Mouse (Mus musculus): ENCODE results near the gene Angptl8. TPM values are rescaled to one million over a fixed set of nuclear protein-coding genes. Genes with fewer than 3 reads are reported as not detected.

Angptl8 gene
- polyA plus RNA-seq (2017; shearing (Covaris generic)) = not detected

DNA sequence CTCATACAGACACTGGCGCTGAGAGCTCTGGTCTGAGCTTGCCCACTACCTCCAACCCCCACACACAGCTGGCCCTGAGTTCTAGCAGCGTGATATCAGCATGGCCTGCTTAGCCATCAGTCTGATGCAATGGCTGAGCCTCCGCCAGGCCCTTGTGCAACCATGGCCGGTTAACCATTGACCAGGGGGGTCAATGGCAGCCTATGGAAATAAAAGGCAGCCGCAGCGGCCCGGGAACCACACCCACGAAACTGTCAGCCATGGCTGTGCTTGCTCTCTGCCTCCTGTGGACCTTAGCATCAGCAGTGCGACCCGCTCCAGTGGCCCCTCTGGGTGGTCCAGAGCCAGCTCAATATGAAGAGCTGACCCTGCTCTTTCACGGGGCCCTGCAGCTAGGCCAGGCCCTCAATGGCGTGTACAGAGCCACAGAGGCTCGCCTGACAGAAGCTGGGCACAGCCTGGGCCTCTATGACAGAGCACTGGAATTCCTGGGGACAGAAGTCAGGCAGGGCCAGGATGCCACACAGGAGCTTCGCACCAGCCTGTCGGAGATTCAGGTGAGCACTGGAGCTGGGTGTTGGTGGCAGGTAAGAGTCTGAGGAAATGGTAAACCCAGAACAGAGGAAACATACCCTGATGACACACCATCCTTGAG is at the start of gene Angptl8:
Gene Angptl8 (plus strand): TSS at position 253 of the 655 bp plus-strand sequence.

DNA sequence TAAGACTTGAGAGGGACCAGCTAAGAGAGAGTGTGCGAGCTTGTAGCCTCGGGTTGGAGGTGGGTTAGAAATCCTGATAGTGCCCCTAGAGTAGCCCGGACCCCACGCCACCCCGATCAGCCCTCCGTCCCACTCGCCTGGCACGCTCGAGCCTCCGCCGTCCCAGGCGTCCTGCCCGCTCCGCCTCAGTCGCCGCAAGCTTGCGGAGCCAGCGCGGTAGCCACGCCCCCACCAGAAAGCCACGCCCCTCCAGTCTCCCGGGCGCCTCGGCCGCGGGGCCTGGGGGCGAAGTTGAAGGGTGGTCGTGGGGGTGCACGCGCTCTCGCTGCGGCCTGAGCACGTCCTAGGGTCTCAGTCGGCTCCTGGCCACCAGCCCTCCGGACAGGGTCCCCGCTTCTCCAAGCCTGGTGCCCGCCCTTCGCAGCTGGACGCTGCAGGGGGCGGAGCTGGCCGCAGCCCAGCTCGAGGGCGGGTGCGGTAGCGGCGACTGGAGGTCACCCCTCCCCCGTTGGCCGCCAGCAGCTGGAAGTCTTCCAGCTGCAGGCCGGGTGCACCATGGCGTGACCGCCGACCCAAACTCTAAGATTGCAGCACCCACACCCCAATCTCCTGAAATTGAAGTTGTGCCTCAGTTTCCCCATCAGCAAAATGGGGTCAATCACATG is 36.8 kb upstream of the Angptl8 start, which contains the start of gene Kank2:
Gene Kank2 (minus strand): TSS at position 400 of the 665 bp plus-strand sequence.

DNA sequence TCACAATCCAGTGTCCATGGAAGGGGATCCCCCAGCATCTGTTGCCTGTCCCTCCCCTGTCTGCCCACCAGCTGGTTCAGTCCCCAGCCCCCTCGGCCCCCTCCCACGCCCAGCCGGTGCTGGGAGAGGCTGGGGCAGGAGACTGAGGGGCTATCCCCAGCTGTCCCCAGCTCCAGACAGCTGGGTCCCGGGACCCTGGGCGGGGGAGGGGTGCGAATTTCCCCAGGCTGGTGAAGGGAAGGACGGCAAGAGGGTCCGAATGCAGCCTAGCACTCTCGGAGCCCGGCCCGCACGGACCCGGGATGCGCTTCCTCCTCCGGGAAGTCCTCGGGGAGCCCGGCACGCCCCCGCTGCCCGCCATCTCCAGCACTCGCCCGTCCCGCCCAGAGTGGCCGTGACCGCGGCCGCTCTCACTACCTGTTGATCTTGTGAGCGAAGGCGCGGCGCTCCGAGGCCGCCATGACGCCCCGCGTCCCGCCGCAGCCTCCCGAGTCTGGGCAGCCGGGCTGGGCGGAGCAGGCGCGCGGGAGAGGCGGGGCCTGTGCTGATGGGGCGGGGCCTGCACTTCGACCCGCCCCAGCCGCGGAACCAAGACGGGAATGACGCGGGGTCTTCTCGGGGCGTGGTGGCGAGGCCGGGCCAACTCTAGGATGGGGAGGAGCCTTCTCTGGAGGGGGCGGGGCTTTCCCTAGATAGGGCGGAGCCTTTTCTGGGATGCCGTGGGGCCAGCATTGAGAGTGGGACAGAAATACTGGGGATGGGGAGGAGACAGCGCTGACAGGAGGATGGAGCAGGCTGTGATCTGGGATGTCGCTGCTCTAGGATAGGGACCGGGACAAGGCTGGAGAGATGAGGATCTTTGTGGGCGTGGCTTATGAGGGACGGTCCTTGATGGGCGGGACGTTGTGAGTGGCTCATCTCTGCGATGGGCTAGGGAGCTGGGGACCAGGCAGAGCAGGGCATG is 17.1 kb downstream of the Angptl8 start, which contains the start of gene Dock6:
Gene Dock6 (minus strand): TSS at position 508 of the 964 bp plus-strand sequence.

Other genes with a start within 250 kb of the Angptl8 start
- gene Timm29, start 242.8 kb upstream of the Angptl8 start, polyA plus RNA-seq (2017; shearing (Covaris generic)) = 2.7 TPM
- gene Yipf2, start 242.7 kb upstream of the Angptl8 start, polyA plus RNA-seq (2017; shearing (Covaris generic)) = 35.3 TPM
- 71.6 TPM for gene Smarca4, start 219.3 kb upstream of the Angptl8 start, polyA plus RNA-seq (2017; shearing (Covaris generic))
- gene Ldlr, start 112.0 kb upstream of the Angptl8 start, polyA plus RNA-seq (2017; shearing (Covaris generic)) = 32.4 TPM
- gene Spc24, start 75.2 kb upstream of the Angptl8 start, polyA plus RNA-seq (2017; shearing (Covaris generic)) = 7.4 TPM
- gene Kank2, start 36.8 kb upstream of the Angptl8 start, polyA plus RNA-seq (2017; shearing (Covaris generic)) = not detected
- 5.5 TPM for gene Dock6, start 17.1 kb downstream of the Angptl8 start, polyA plus RNA-seq (2017; shearing (Covaris generic))
- 17.7 TPM for gene Rab3d, start 82.7 kb downstream of the Angptl8 start, polyA plus RNA-seq (2017; shearing (Covaris generic))
- gene Ccdc159, start 92.0 kb downstream of the Angptl8 start, polyA plus RNA-seq (2017; shearing (Covaris generic)) = 0.46 TPM
- gene Tmem205, start 92.0 kb downstream of the Angptl8 start, polyA plus RNA-seq (2017; shearing (Covaris generic)) = 10.4 TPM
- gene Plppr2, start 101.5 kb downstream of the Angptl8 start, polyA plus RNA-seq (2017; shearing (Covaris generic)) = 2.4 TPM
- 10.9 TPM for gene Swsap1, start 120.2 kb downstream of the Angptl8 start, polyA plus RNA-seq (2017; shearing (Covaris generic))
- gene Epor, start 128.0 kb downstream of the Angptl8 start, polyA plus RNA-seq (2017; shearing (Covaris generic)) = 0.94 TPM
- gene Rgl3, start 153.9 kb downstream of the Angptl8 start, polyA plus RNA-seq (2017; shearing (Covaris generic)) = 0.20 TPM
- gene Ccdc151, start 167.1 kb downstream of the Angptl8 start, polyA plus RNA-seq (2017; shearing (Covaris generic)) = not detected
- 93.9 TPM for gene Prkcsh, start 167.3 kb downstream of the Angptl8 start, polyA plus RNA-seq (2017; shearing (Covaris generic))
- not detected for gene Elavl3, start 216.5 kb downstream of the Angptl8 start, polyA plus RNA-seq (2017; shearing (Covaris generic))
- gene Gm49318, start 235.7 kb downstream of the Angptl8 start, polyA plus RNA-seq (2017; shearing (Covaris generic)) = not detected
- gene Zfp653, start 235.9 kb downstream of the Angptl8 start, polyA plus RNA-seq (2017; shearing (Covaris generic)) = 8.2 TPM
- 50.8 TPM for gene Ecsit, start 249.9 kb downstream of the Angptl8 start, polyA plus RNA-seq (2017; shearing (Covaris generic))